Mouse (Mus musculus) cerebellum, adult 2 months (tissue): ENCODE results near the gene Jazf1.

ENCODE experiments used
- CTCF ChIP-seq: fragments of 200-500 bp; IDR thresholded peaks from 2 replicates; pipeline ENCODE4 v1.5.1; 2011; ENCODE audit warnings: low read depth, mild to moderate bottlenecking, control low read depth, low read length, moderate library complexity, borderline replicate concordance; ENCODE audit not compliant: insufficient read depth
- POLR2A ChIP-seq: fragments of 200-500 bp; IDR thresholded peaks from 2 replicates; pipeline ENCODE4 v1.6.1; 2011; ENCODE audit warnings: low read length, control low read depth, borderline replicate concordance; ENCODE audit not compliant: insufficient read depth

DNA sequence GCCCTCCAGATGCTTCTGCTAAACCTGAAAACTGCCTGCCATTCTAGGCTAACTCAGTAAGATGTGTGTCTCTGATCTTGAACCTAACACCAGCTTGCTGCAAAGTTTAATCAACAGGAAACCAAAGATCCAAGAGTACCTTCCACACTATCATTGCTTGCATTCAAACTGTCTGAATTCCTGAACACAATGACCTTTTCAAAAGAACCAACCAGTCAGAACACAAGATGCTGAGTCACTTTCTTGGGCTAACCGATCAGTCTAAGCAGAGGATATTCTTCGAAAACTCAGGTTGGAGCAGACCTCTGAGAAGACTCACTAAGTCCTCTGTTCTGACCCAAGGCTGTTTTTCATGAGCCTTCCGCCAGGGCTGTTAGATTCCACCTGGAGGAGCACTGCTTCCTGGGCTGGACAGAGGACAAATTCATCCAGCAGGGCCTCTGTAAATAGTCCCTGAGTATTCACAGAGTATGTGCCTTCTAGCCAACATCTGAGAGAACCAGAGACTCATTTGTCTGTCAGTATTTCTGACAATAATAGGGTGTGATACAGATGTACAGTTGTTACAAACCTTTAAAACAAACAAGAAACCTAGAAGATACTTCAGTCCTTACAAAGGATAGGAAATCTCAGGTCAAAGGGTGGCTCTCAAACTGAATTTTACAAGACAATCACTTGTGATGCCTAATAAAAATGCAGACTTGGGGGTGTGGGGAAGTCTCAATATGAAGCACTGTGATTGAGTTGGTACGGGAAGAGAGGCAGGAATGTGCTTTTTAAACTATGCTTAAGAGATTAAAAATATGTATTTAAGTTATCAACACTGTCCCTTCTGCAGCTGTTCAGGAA is 50.9 kb downstream of the Jazf1 start:
- TF ChIP-seq CTCF (no peak), POLR2A (no peak)
